Mouse (Mus musculus) liver, embryonic 14.5 days (tissue): ENCODE results near the gene Arl10. TPM values are rescaled to one million over a fixed set of nuclear protein-coding genes. Genes with fewer than 3 reads are reported as not detected.

ENCODE experiments used
- ATAC-seq: fragments of 200-750 bp; cut with Nextera tagmentation; 2 replicates; pipeline ENCODE4 v1.8.0; 2017; ENCODE audit warnings: moderate number of reproducible peaks, mild to moderate bottlenecking, moderate library complexity; ENCODE audit not compliant: insufficient read depth
- DNase-seq, 3 experiments: peaks; one replicate each; pipeline ENCODE4 v3.0.0-alpha.2; 2012 to 2013; ENCODE audit warnings: low read depth in 3 of 3, low spot score in 3 of 3
- H3K27ac ChIP-seq: fragments of 300-500 bp; sonication (generic); 2 replicates; pipeline ENCODE4 v1.5.1; 2014; ENCODE audit warnings: moderate library complexity, mild to moderate bottlenecking, control low read depth, inconsistent platforms
- H3K27me3 ChIP-seq: fragments of 300-500 bp; sonication (generic); 2 replicates; pipeline ENCODE4 v1.6.1; 2014; ENCODE audit warnings: mild to moderate bottlenecking, low read length, moderate library complexity; ENCODE audit not compliant: control insufficient read depth, insufficient read depth
- H3K36me3 ChIP-seq: fragments of 300-500 bp; sonication (generic); replicated peaks from 2 replicates; pipeline ENCODE4 v1.6.1; 2014; ENCODE audit warnings: low read depth; ENCODE audit not compliant: control insufficient read depth, insufficient read depth
- H3K4me1 ChIP-seq, 2 experiments: fragments of 200-500 bp in 1 of 2; fragments of 300-500 bp in 1 of 2; sonication (generic) in 1 of 2; replicated peaks; 2 replicates each; pipeline ENCODE4 v1.6.1; 2012 to 2014; ENCODE audit warnings: antibody characterized with exemption in 1 of 2, inconsistent platforms in 1 of 2, low read length in 1 of 2; ENCODE audit not compliant: control insufficient read depth in 2 of 2, insufficient read depth in 2 of 2
- H3K4me2 ChIP-seq: fragments of 300-500 bp; sonication (generic); 2 replicates; pipeline ENCODE4 v1.6.1; 2014; ENCODE audit warnings: low read depth, mild to moderate bottlenecking, control low read depth, moderate library complexity
- H3K4me3 ChIP-seq, 2 experiments: fragments of 200-500 bp in 1 of 2; fragments of 300-500 bp in 1 of 2; sonication (generic) in 1 of 2; 2 replicates each; pipeline ENCODE4 v1.5.1; 2012 to 2014; ENCODE audit warnings: low read depth in 2 of 2, low read length in 2 of 2, mild to moderate bottlenecking in 2 of 2, control low read depth in 1 of 2, inconsistent platforms in 1 of 2, moderate library complexity in 1 of 2; ENCODE audit not compliant: insufficient read depth in 1 of 2
- H3K9ac ChIP-seq: fragments of 300-500 bp; sonication (generic); replicated peaks from 2 replicates; pipeline ENCODE4 v1.6.1; 2014; ENCODE audit warnings: mild to moderate bottlenecking, control low read depth, moderate library complexity
- H3K9me3 ChIP-seq: fragments of 300-500 bp; sonication (generic); 2 replicates; pipeline ENCODE4 v1.6.1; 2016; ENCODE audit warnings: low read length, mixed read lengths; ENCODE audit not compliant: control insufficient read depth
- CTCF ChIP-seq: IDR thresholded peaks from 2 replicates; pipeline ENCODE4 v1.5.1; 2016; ENCODE audit warnings: antibody characterized with exemption, low read depth, control low read depth
- EP300 ChIP-seq: IDR thresholded peaks from 2 replicates; pipeline ENCODE4 v1.6.1; 2016; ENCODE audit warnings: antibody characterized with exemption, low read depth
- WGBS: fragments of 180-500 bp; shearing (Covaris S2); extraction: QIAGEN DNeasy Blood & Tissue Kit; methylation state at CpG from one replicate; pipeline ENCODE4 v1.1.7; 2014; ENCODE audit not compliant: insufficient replicate concordance; 5-methylcytosine and 5-hydroxymethylcytosine counted together
- polyA plus RNA-seq, 2 experiments: library from polyadenylated mRNA; depleted of rRNA in 1 of 2; stranded (reverse) in 1 of 2; unstranded in 1 of 2; fragments of >200 nt; fragmentation: Nextera tagmentation in 1 of 2; extraction: Ambion mirVana in 1 of 2; gene quantifications; 2 replicates each; pipeline versions ENCODE4 v1.2.1 to v1.2.3; 2012 to 2014

Arl10 gene
- polyA plus RNA-seq, 2 experiments, result 4.2 to 5.6 TPM

DNA sequence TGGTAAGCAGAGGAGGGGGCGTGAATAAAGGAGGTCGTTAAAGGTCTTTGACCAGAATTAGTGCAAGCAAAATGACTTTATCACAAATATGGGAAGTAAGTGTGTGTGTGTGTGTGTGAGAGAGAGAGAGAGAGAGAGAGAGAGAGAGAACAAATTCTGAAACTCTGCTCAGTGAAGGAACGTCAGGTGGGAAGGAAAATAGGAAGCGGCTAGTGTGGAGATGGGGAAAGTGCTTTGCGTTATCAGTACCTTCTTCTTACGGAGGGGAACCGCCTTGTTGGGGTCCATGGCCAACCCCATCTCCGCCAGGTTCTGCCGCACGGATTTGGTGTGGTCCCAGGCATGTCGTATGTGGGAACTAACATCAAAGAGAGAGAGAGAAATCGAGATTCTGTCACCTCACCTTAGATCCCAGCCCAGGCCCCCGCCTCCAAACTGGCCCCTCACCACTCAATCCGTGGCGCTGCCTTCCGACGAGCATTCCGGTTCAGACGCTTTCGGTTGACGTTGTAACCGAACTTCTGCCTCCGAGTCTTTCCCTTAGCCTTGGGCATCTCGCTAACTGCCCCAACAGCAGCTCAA, 14.7 kb downstream of the Arl10 start:
- WGBS, result under 1% methylated on average over 24 of the region's 24 CpGs
- Histone ChIP-seq H3K9me3 (no peaks in the 10 kb centered on the region), H3K4me2 (peak overlapping the region; percentile 74), H3K36me3 (peaks cover 13% of the 10 kb centered on the region), H3K4me1 (peaks cover 6 to 12% of the 10 kb centered on the region in 2 experiments; a peak in 2 of 4 replicates), H3K9ac (peak overlapping the region; percentile 56), H3K4me3 (peak overlapping the region; percentile 90 to 99), H3K27me3 (no peaks in the 10 kb centered on the region), H3K27ac (no peak overlapping the region; the same call in 1 of the 2 replicates)
- TF ChIP-seq CTCF (no peak; the same call in 1 of the 2 replicates), EP300 (no peak)
- DNase-seq, result no peak
- peak; percentile 42 for ATAC-seq

DNA sequence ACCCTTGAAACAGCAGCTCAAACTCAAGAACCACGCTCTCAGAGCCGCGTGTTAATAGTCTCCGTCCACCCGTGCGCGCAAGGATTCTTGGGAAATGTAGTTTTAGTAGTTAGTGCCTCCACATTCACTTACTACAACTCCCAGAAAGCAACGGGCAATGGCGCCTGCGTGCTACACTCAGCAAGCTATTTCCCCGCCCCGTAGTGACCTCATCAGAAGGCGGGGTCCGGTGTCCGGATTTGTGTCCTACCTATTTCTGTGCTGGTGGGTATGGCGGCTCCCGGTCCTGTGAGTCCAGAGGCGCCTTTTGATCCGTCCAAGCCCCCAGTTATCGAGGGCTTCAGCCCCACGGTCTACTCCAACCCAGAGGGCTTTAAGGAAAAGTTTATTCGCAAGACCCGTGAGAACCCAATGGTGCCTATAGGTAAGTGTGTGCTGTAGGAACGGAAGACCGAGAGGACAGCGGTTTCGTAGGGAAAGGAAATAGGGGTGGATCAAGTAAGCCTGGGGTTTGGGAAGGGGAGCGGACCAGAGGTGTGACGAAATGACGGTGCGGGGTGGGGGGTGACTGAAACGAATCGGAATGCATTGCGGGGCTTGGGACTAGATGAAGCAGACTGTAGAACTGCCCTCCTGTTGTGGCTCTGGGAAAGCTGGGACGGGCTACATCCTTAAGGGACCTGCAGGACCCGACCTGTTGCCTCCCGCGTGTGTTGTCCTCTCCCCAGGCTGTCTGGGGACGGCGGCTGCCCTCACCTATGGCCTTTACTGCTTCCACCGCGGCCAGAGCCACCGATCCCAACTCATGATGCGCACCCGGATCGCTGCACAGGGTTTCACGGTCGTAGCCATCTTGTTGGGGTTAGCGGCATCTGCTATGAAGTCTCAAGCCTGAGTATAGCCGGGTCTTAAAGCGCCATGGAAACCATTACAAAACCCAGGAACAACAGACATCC, 15.5 kb downstream of the Arl10 start, which contains the start of the genes Nop16 and Higd2a:
Gene Nop16, minus strand, starts transcription at position 95 of the 956 bp plus-strand sequence.
Gene Higd2a, plus strand, starts transcription at position 212 of the 956 bp plus-strand sequence.
- WGBS, result under 1% methylated on average over 51 of the region's 51 CpGs
- peak within 1 kb of the TSS; percentile 65 for H3K27ac ChIP-seq
- TF ChIP-seq CTCF (no peak; the same call in 1 of the 2 replicates), EP300 (no peak)
- ATAC-seq, result peak; percentile 95
- H3K36me3 ChIP-seq, result peaks cover 6% of the 10 kb centered on the region
- peaks cover 6 to 12% of the 10 kb centered on the region in 2 experiments; a peak in 2 of 4 replicates for H3K4me1 ChIP-seq
- H3K4me3 ChIP-seq, result peak within 1 kb of the TSS; percentile 90 to 99
- peak within 1 kb of the TSS; percentile 92 for H3K9ac ChIP-seq
- no peaks in the 10 kb centered on the region for H3K9me3 ChIP-seq
- peak; percentile 98 to 99 (median 98) for DNase-seq
- peak within 1 kb of the TSS; percentile 74 for H3K4me2 ChIP-seq
- no peaks in the 10 kb centered on the region for H3K27me3 ChIP-seq

DNA sequence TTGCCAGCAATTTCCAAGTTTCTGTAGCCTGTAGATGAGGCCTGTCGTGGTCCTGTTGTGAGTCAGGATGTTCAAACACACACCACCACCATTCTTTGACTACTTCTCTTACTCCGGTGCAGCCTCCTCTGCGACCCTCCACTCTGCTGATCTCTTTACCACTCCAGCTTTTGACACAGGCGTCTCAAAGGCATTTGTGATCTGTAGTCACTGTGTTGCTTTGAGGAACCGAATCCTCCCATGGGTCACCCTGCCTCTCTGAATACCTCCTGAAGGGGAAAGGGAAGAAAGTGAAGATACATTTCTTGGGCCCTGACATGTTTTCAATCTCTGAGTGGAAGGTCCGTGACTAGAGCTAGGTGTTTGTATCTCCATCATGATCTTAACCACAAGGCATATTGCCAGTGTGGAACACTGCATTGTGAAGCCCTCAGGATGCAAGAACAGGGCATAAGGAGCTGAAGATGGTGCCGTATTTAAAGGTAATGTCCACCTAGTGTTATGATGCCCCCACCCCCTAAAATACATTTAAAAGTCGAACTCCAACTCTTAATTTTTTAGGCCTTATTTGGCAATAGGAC, 17.1 kb downstream of the Arl10 start:
- Histone ChIP-seq H3K27me3 (no peaks in the 10 kb centered on the region), H3K36me3 (peaks cover 9% of the 10 kb centered on the region), H3K27ac (no peak overlapping the region), H3K9ac (peak overlapping the region; percentile 92; the same call in 1 of the 2 replicates), H3K4me2 (peak overlapping the region; percentile 74; the same call in 1 of the 2 replicates), H3K4me3 (no peak overlapping the region), H3K4me1 (peaks cover 6 to 12% of the 10 kb centered on the region in 2 experiments; a peak in 2 of 4 replicates), H3K9me3 (no peaks in the 10 kb centered on the region)
- 80% methylated on average over 8 of the region's 8 CpGs for whole genome bisulfite sequencing
- ATAC-seq, result no peak
- TF ChIP-seq EP300, result no peak
- TF ChIP-seq CTCF, result no peak
- no peak for DNase-seq

DNA sequence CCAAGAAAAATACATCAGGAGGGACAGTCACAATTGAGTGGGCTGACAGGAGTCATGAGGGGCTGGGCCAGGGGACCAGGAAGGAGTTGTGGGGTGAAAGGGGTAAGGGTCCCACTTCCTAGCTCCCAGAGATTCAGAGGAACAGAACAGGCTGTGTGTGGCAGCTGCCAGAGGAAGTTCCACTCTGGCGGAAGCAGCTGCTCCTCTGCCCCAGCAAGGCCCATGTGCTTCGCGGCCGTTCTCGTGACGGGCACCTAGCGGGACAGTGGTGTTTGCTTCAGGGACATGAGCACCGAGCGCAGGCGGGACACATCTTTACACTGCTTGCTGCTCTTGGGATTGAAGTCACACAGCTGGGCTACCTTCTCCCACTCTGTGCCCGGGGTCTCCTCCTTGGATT, 18.8 kb downstream of the Arl10 start:
- DNase-seq, result no peak
- 69% methylated on average over 11 of the region's 11 CpGs for WGBS
- ATAC-seq, result no peak
- no peaks in the 10 kb centered on the region for H3K9me3 ChIP-seq
- H3K4me2 ChIP-seq, result no peak overlapping the region
- H3K36me3 ChIP-seq, result peaks cover 6% of the 10 kb centered on the region
- H3K27me3 ChIP-seq, result no peaks in the 10 kb centered on the region
- H3K4me1 ChIP-seq, result peaks cover 5 to 9% of the 10 kb centered on the region in 2 experiments; a peak in 2 of 4 replicates
- no peak overlapping the region for H3K9ac ChIP-seq
- H3K27ac ChIP-seq, result no peak overlapping the region
- no peak overlapping the region for H3K4me3 ChIP-seq
- TF ChIP-seq EP300 (no peak), CTCF (no peak)
